Mouse (Mus musculus) liver, embryonic 14.5 days (tissue): Measurements from ENCODE around the gene Acsm3. TPM values are rescaled to one million over a fixed set of nuclear protein-coding genes. Genes with fewer than 3 reads are reported as not detected.
"Not testable (repeated sequence)": the region's sequence is repeated elsewhere in the genome, so short reads cannot be mapped to it uniquely, and the experiment has no call there.

Experiments used
- ATAC-seq: fragments of 200-750 bp; cut with Nextera tagmentation; 2 replicates; pipeline ENCODE4 v1.8.0; 2017; ENCODE audit warnings: moderate number of reproducible peaks, mild to moderate bottlenecking, moderate library complexity; ENCODE audit not compliant: insufficient read depth
- DNase-seq, 3 experiments: peaks; one replicate each; pipeline ENCODE4 v3.0.0-alpha.2; 2012 to 2013; ENCODE audit warnings: low read depth in 3 of 3, low spot score in 3 of 3
- H3K27ac ChIP-seq: fragments of 300-500 bp; sonication (generic); 2 replicates; pipeline ENCODE4 v1.5.1; 2014; ENCODE audit warnings: moderate library complexity, mild to moderate bottlenecking, control low read depth, inconsistent platforms
- H3K27me3 ChIP-seq: fragments of 300-500 bp; sonication (generic); 2 replicates; pipeline ENCODE4 v1.6.1; 2014; ENCODE audit warnings: mild to moderate bottlenecking, low read length, moderate library complexity; ENCODE audit not compliant: control insufficient read depth, insufficient read depth
- H3K36me3 ChIP-seq: fragments of 300-500 bp; sonication (generic); replicated peaks from 2 replicates; pipeline ENCODE4 v1.6.1; 2014; ENCODE audit warnings: low read depth; ENCODE audit not compliant: control insufficient read depth, insufficient read depth
- H3K4me1 ChIP-seq, 2 experiments: fragments of 200-500 bp in 1 of 2; fragments of 300-500 bp in 1 of 2; sonication (generic) in 1 of 2; replicated peaks; 2 replicates each; pipeline ENCODE4 v1.6.1; 2012 to 2014; ENCODE audit warnings: antibody characterized with exemption in 1 of 2, inconsistent platforms in 1 of 2, low read length in 1 of 2; ENCODE audit not compliant: control insufficient read depth in 2 of 2, insufficient read depth in 2 of 2
- H3K4me2 ChIP-seq: fragments of 300-500 bp; sonication (generic); 2 replicates; pipeline ENCODE4 v1.6.1; 2014; ENCODE audit warnings: low read depth, mild to moderate bottlenecking, control low read depth, moderate library complexity
- H3K4me3 ChIP-seq, 2 experiments: fragments of 200-500 bp in 1 of 2; fragments of 300-500 bp in 1 of 2; sonication (generic) in 1 of 2; 2 replicates each; pipeline ENCODE4 v1.5.1; 2012 to 2014; ENCODE audit warnings: low read depth in 2 of 2, low read length in 2 of 2, mild to moderate bottlenecking in 2 of 2, control low read depth in 1 of 2, inconsistent platforms in 1 of 2, moderate library complexity in 1 of 2; ENCODE audit not compliant: insufficient read depth in 1 of 2
- H3K9ac ChIP-seq: fragments of 300-500 bp; sonication (generic); replicated peaks from 2 replicates; pipeline ENCODE4 v1.6.1; 2014; ENCODE audit warnings: mild to moderate bottlenecking, control low read depth, moderate library complexity
- H3K9me3 ChIP-seq: fragments of 300-500 bp; sonication (generic); 2 replicates; pipeline ENCODE4 v1.6.1; 2016; ENCODE audit warnings: low read length, mixed read lengths; ENCODE audit not compliant: control insufficient read depth
- CTCF ChIP-seq: IDR thresholded peaks from 2 replicates; pipeline ENCODE4 v1.5.1; 2016; ENCODE audit warnings: antibody characterized with exemption, low read depth, control low read depth
- EP300 ChIP-seq: IDR thresholded peaks from 2 replicates; pipeline ENCODE4 v1.6.1; 2016; ENCODE audit warnings: antibody characterized with exemption, low read depth
- WGBS: fragments of 180-500 bp; shearing (Covaris S2); extraction: QIAGEN DNeasy Blood & Tissue Kit; methylation state at CpG from one replicate; pipeline ENCODE4 v1.1.7; 2014; ENCODE audit not compliant: insufficient replicate concordance; 5-methylcytosine and 5-hydroxymethylcytosine counted together
- polyA plus RNA-seq, 2 experiments: library from polyadenylated mRNA; depleted of rRNA in 1 of 2; stranded (reverse) in 1 of 2; unstranded in 1 of 2; fragments of >200 nt; fragmentation: Nextera tagmentation in 1 of 2; extraction: Ambion mirVana in 1 of 2; gene quantifications; 2 replicates each; pipeline versions ENCODE4 v1.2.1 to v1.2.3; 2012 to 2014

Acsm3 gene
- polyA plus RNA-seq, 2 experiments, result 1.9 to 2.1 TPM

- ATAC-seq, H3K4me1 ChIP-seq, H3K9ac ChIP-seq, H3K4me2 ChIP-seq, H3K9me3 ChIP-seq, H3K36me3 ChIP-seq, DNase-seq, H3K27ac ChIP-seq, H3K4me3 ChIP-seq, H3K27me3 ChIP-seq: not testable (repeated sequence)
- 71% methylated on average over 4 of the region's 4 CpGs for WGBS
- peak; percentile 51; the same call in 1 of the 2 replicates for TF ChIP-seq CTCF
Measured at GRCm38 (mm10) chr7:119731262-119731661, 29.5 kb upstream of the Acsm3 start.

- ATAC-seq, result no peak
- no peak overlapping the region for H3K9ac ChIP-seq
Measured at GRCm38 (mm10) chr7:119738877-119739276, 21.8 kb upstream of the Acsm3 start.

GRCm38 (mm10) chr7:119739798-119740468 is 20.8 kb upstream of the Acsm3 start:
- H3K9me3 ChIP-seq, H3K4me3 ChIP-seq, H3K4me1 ChIP-seq, H3K27ac ChIP-seq, H3K9ac ChIP-seq, H3K36me3 ChIP-seq, ATAC-seq, H3K27me3 ChIP-seq, DNase-seq: not testable (repeated sequence)
- WGBS, result 1% methylated on average over 29 of the region's 44 CpGs
- H3K4me2 ChIP-seq, result peak overlapping the region; percentile 32; the same call in 1 of the 2 replicates

More at GRCm38 (mm10) chr7:119738877-119739276, 21.8 kb upstream of the Acsm3 start:
- no peaks in the 10 kb centered on the region for H3K9me3 ChIP-seq
- H3K4me1 ChIP-seq, result no peaks in the 10 kb centered on the region
- H3K4me3 ChIP-seq, result no peak overlapping the region
- TF ChIP-seq CTCF (no peak), EP300 (no peak)
- no peak overlapping the region for H3K27ac ChIP-seq
- no peaks in the 10 kb centered on the region for H3K36me3 ChIP-seq
- 65% methylated on average over 2 of the region's 2 CpGs for WGBS
- no peaks in the 10 kb centered on the region; the same call in 1 of the 2 replicates for H3K27me3 ChIP-seq
- H3K4me2 ChIP-seq, result no peak overlapping the region
- no peak for DNase-seq

- 0 out of 4 replicates have a peak overlapping the region, but pooled peaks of 1 of the 2 experiments have one; percentile 14 for H3K4me3 ChIP-seq
- ATAC-seq (peak; percentile 43; the same call in 1 of the 2 replicates), DNase-seq (peak in 1 of 3 experiments; percentile 9)
- H3K4me2 ChIP-seq, result peak overlapping the region; percentile 39
- no peaks in the 10 kb centered on the region for H3K4me1 ChIP-seq
- H3K9ac ChIP-seq, result no peak overlapping the region
- 5% methylated on average over 33 of the region's 34 CpGs for WGBS
- H3K27ac ChIP-seq, result no peak overlapping the region
- no peaks in the 10 kb centered on the region for H3K27me3 ChIP-seq
- no peaks in the 10 kb centered on the region for H3K36me3 ChIP-seq
- TF ChIP-seq CTCF (peak; percentile 33), EP300 (no peak)
- no peaks in the 10 kb centered on the region for H3K9me3 ChIP-seq
Measured at GRCm38 (mm10) chr7:119744321-119744720, 16.4 kb upstream of the Acsm3 start.

- WGBS, result 68% methylated on average over 1 of the region's 1 CpGs
- DNase-seq, result no peak
- H3K4me3 ChIP-seq, result no peak overlapping the region
Measured at GRCm38 (mm10) chr7:119745869-119746268, 14.9 kb upstream of the Acsm3 start.

More at GRCm38 (mm10) chr7:119745869-119746268, 14.9 kb upstream of the Acsm3 start:
- Histone ChIP-seq H3K27ac (no peak overlapping the region), H3K36me3 (no peaks in the 10 kb centered on the region), H3K27me3 (no peaks in the 10 kb centered on the region), H3K9ac (no peak overlapping the region), H3K4me2 (no peak overlapping the region), H3K9me3 (no peaks in the 10 kb centered on the region), H3K4me1 (no peaks in the 10 kb centered on the region)
- ATAC-seq, result no peak
- no peak for TF ChIP-seq CTCF
- no peak for TF ChIP-seq EP300
